Mouse (Mus musculus): ENCODE measurements around the gene Klk5. TPM values are rescaled to one million over a fixed set of nuclear protein-coding genes. Genes with fewer than 3 reads are reported as not detected.

The Klk5 gene
- total RNA-seq, 2 experiments from 2014 or later, result not detected

GRCm38 (mm10) chr7:43873237-43873636 lies 31.5 kb downstream of the Klk5 start:
- intact Hi-C loops (cut with DNase I), result no loop called here

DNA sequence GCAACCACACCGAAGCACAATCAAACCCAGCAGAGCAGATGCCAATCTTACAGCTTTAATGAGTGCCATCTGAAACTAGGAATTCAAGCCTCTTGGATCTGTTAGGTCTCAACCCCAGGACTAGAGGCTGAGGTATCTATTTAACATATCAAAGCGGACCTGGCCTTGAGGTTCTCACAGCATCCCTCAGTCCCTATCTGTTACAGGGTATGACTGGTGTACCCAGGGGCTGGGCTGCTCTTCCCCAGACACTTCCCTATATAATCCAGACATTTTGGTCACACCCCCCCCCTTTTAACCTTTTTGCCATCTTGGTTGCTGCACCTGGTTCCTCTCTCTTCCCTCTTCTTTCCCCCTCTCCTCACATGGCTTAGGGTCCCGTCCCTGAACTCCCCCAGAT lies 31.9 kb downstream of the Klk5 start:
- intact Hi-C loops (cut with DNase I), result no loop called here
- no peak for DNase-seq (ENCODE audit: extremely low spot score in 1 of 2, low spot score in 2 of 2)

More at GRCm38 (mm10) chr7:43873237-43873636, 31.5 kb downstream of the Klk5 start:
- DNase-seq (ENCODE audit: extremely low spot score in 1 of 2, low spot score in 2 of 2), result peak; percentile 78 to 83

GRCm38 (mm10) chr7:43874868-43875375 lies 33.2 kb downstream of the Klk5 start:
- intact Hi-C loops (cut with DNase I), result no loop called here

GRCm38 (mm10) chr7:43876444-43876843 lies 34.7 kb downstream of the Klk5 start:
- intact Hi-C loops (cut with DNase I), result no loop called here
- DNase-seq (ENCODE audit: extremely low spot score in 1 of 2, low spot score in 2 of 2), result no peak

More at GRCm38 (mm10) chr7:43874868-43875375, 33.2 kb downstream of the Klk5 start:
- DNase-seq (ENCODE audit: extremely low spot score in 1 of 2, low spot score in 2 of 2), result no peak

DNA sequence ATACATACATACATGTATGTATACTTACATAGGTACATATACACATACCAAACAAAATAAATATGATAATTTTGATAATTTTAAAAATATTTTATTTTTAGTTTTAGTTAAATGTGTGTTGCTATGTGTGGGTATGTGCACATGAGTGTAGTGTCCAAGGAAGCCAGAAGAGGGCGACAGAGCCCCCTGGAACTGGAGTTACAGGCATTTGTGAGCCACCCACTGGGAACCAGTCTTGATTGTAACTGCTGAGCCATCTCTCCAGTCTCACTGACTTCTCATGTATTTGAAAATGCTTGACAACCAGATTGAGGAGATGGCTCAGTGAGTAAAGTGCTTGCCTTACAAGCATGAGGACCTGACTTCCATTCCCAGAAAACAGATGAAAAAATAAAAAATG lies 36.5 kb downstream of the Klk5 start:
- intact Hi-C loops (cut with DNase I), result no loop called here
- no peak for DNase-seq (ENCODE audit: extremely low spot score in 1 of 2, low spot score in 2 of 2)

DNA sequence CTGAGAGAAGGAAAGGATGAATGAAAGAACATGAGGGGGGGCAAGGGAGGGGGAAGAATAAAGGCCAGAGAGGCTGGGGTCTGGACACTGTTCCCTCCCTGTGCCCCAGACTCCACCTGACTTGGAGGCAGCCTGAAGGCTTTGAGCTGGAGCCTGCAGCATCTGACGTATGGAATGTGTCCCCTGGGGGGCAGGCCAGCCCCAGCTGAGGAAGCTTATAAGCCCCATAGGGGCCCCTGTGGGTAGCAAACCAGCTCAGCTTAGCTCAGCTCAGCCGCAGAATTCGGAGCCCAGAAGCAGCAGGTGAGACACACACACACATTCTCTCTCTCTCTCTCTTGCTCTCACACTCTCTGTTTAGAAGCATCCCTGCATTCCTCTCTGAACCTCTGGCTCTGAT lies 39.1 kb downstream of the Klk5 start, which contains the start of gene Klk4:
Klk4 (plus strand) TSS at position 249 of the 400 bp plus-strand sequence.
- intact Hi-C loops (cut with DNase I), result no loop called here
- DNase-seq (ENCODE audit: extremely low spot score in 1 of 2, low spot score in 2 of 2), result no peak

- DNase-seq (ENCODE audit: extremely low spot score in 1 of 2, low spot score in 2 of 2), result no peak
- intact Hi-C loops (cut with DNase I), result no loop called here
These were observed 40.6 kb downstream of the Klk5 start for GRCm38 (mm10) chr7:43882346-43882745.

DNA sequence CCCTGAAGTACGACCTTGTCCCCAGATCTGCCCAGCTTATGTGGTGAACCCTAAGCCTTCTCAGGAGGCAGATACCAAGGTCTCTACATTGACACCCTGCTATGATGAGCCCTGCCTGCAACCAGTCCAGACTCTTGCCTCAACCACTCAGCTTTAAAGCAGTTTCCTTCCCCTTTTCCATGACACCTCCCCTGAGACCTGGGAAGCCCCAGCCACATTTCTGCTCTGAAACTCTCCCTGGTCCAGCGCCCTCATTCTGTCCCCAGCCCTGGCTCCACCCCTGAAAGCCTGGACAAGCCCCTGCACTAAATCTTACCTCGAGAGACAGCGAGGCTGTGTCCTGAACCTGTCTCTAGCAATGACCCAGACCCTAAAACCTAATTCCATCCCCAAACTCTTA lies 41.0 kb downstream of the Klk5 start:
- DNase-seq (ENCODE audit: extremely low spot score in 1 of 2, low spot score in 2 of 2), result no peak
- intact Hi-C loops (cut with DNase I), result no loop called here

DNA sequence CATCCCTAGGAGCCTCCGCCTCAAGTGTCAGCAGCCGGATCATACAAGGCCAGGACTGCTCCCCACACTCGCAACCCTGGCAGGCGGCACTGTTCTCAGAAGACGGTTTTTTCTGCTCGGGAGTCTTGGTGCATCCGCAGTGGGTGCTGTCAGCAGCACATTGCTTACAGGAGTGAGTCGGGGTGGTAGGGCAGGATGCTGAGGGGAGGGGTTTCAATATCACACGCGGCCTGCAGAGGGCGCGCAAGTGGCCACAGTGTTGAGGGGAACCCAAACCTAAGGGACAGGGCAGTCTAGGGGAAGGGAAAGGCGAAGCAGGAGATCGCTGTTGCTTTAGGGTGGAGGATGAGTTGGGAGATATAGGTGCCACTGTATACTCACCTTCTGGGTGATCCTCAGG lies 41.8 kb downstream of the Klk5 start:
- peak in 1 of 2 experiments; percentile 48 for DNase-seq (ENCODE audit: extremely low spot score in 1 of 2, low spot score in 2 of 2)
- intact Hi-C loops (cut with DNase I), result no loop called here

GRCm38 (mm10) chr7:43891365-43891764 lies 49.6 kb downstream of the Klk5 start:
- intact Hi-C loops (cut with DNase I), result loop anchor here (5.0 kb wide), 1 partner anchor 109 kb away; the partner anchor contains the start of gene Klk10
- no peak for DNase-seq (ENCODE audit: extremely low spot score in 1 of 2, low spot score in 2 of 2)

GRCm38 (mm10) chr7:43891788-43892187 lies 50.0 kb downstream of the Klk5 start:
- no peak for DNase-seq (ENCODE audit: extremely low spot score in 1 of 2, low spot score in 2 of 2)
- intact Hi-C loops (cut with DNase I), result loop anchor here (5.0 kb wide), 1 partner anchor 109 kb away; the partner anchor contains the start of gene Klk10

- DNase-seq (ENCODE audit: extremely low spot score in 1 of 2, low spot score in 2 of 2), result peak; percentile 79
- intact Hi-C loops (cut with DNase I), result loop anchor here (2.0 to 5.0 kb wide), 2 partner anchors 113 to 214 kb away; partner anchors contain the start of gene Klk10
These were observed 53.1 kb downstream of the Klk5 start for GRCm38 (mm10) chr7:43894836-43895235.

Other genes with a start within 250 kb of the Klk5 start
- gene Zfp819, start 234.8 kb upstream of the Klk5 start, total RNA-seq (2021), result not detected
- under 1 TPM in 1 of 2 experiments, not detected in 1; 0.18 TPM for gene Ceacam18, start 207.3 kb upstream of the Klk5 start, total RNA-seq (2021)
- 1 to 10 TPM; 1.1 TPM for gene Siglece, start 181.8 kb upstream of the Klk5 start, total RNA-seq (2021)
- 10 to 100 TPM; 12.4 TPM for gene Ctu1, start 170.0 kb upstream of the Klk5 start, total RNA-seq (2021)
- not detected for gene Klk14, start 151.6 kb upstream of the Klk5 start, total RNA-seq (2021)
- gene Klk13, start 129.4 kb upstream of the Klk5 start, total RNA-seq (2021), result not detected
- gene Klk12, start 73.1 kb upstream of the Klk5 start, total RNA-seq (2021), result not detected
- not detected for gene Klk11, start 67.4 kb upstream of the Klk5 start, total RNA-seq (2021)
- not detected for gene Klk10, start 60.9 kb upstream of the Klk5 start, total RNA-seq (2021)
- not detected for gene Klk9, start 50.1 kb upstream of the Klk5 start, total RNA-seq (2021)
- gene Klk8, start 44.4 kb upstream of the Klk5 start, total RNA-seq (2021), result 1 to 10 TPM; 6.7 to 6.9 TPM
- gene Klk7, start 30.7 kb upstream of the Klk5 start, total RNA-seq (2021), result not detected
- not detected for gene Klk6, start 17.5 kb upstream of the Klk5 start, total RNA-seq (2021)
- gene Klk4, start 39.2 kb downstream of the Klk5 start, total RNA-seq (2021), result not detected
- gene Klk15, start 91.8 kb downstream of the Klk5 start, total RNA-seq (2021), result not detected
- gene Klk1b8, start 108.7 kb downstream of the Klk5 start, total RNA-seq (2021), result not detected
- gene Klk1b1, start 124.8 kb downstream of the Klk5 start, total RNA-seq (2021), result not detected
- not detected for gene Klk1b9, start 134.1 kb downstream of the Klk5 start, total RNA-seq (2021)
- gene Klk1b11, start 153.9 kb downstream of the Klk5 start, total RNA-seq (2021), result not detected
- gene Klk1b26, start 170.2 kb downstream of the Klk5 start, total RNA-seq (2021), result not detected
- gene Klk1b27, start 210.3 kb downstream of the Klk5 start, total RNA-seq (2021), result not detected

All from left cerebral cortex, postnatal 10 days (tissue).